Mouse (Mus musculus) lung, adult 18-20 months (tissue): Measurements from ENCODE around the gene Brpf1.

Source experiments
- DNase-seq, 2 experiments: peaks; one replicate each; pipeline ENCODE4 v3.0.0; 2022; ENCODE audit warnings: mixed read lengths in 2 of 2

Gene Brpf1

GRCm38 (mm10) chr6:113306986-113307349 lies at the start of gene Brpf1:
TSS of gene Brpf1 (plus strand) at chr6:113307137.
- no peak for DNase-seq

- no peak for DNase-seq
These were observed 45.6 kb upstream of the Brpf1 start for GRCm38 (mm10) chr6:113261174-113261858.

- DNase-seq, result no peak
These were observed 43.4 kb upstream of the Brpf1 start for GRCm38 (mm10) chr6:113263531-113263930.

- DNase-seq, result no peak
These were observed 42.5 kb upstream of the Brpf1 start for GRCm38 (mm10) chr6:113264429-113264828.

GRCm38 (mm10) chr6:113266996-113267655 lies 39.8 kb upstream of the Brpf1 start:
- no peak for DNase-seq

GRCm38 (mm10) chr6:113267988-113268387 lies 38.9 kb upstream of the Brpf1 start:
- DNase-seq, result no peak

GRCm38 (mm10) chr6:113272365-113272764 lies 34.6 kb upstream of the Brpf1 start:
- DNase-seq, result no peak

GRCm38 (mm10) chr6:113276846-113277245 lies 30.1 kb upstream of the Brpf1 start:
- no peak for DNase-seq

- no peak for DNase-seq
These were observed 25.3 kb upstream of the Brpf1 start for GRCm38 (mm10) chr6:113281676-113282075.

GRCm38 (mm10) chr6:113282101-113282802 lies 24.7 kb upstream of the Brpf1 start, which contains the start of gene Cpne9:
TSS of gene Cpne9 (plus strand) at chr6:113282307.
- no peak for DNase-seq

GRCm38 (mm10) chr6:113282969-113283368 lies 24.0 kb upstream of the Brpf1 start:
- no peak for DNase-seq

GRCm38 (mm10) chr6:113283500-113283899 lies 23.4 kb upstream of the Brpf1 start:
- peak; percentile 20 to 45 for DNase-seq

GRCm38 (mm10) chr6:113284931-113285330 lies 22.0 kb upstream of the Brpf1 start:
- no peak for DNase-seq

GRCm38 (mm10) chr6:113286316-113286715 lies 20.6 kb upstream of the Brpf1 start:
- no peak for DNase-seq

GRCm38 (mm10) chr6:113287236-113287635 lies 19.7 kb upstream of the Brpf1 start:
- no peak for DNase-seq

GRCm38 (mm10) chr6:113289346-113289745 lies 17.6 kb upstream of the Brpf1 start:
- DNase-seq, result no peak

- no peak for DNase-seq
These were observed 16.6 kb upstream of the Brpf1 start for GRCm38 (mm10) chr6:113290346-113290745.

- no peak for DNase-seq
These were observed 14.0 kb upstream of the Brpf1 start for GRCm38 (mm10) chr6:113292938-113293337.

- DNase-seq, result no peak
These were observed 10.9 kb upstream of the Brpf1 start for GRCm38 (mm10) chr6:113296046-113296445.

GRCm38 (mm10) chr6:113296639-113297038 lies 10.3 kb upstream of the Brpf1 start:
- no peak for DNase-seq

GRCm38 (mm10) chr6:113301350-113301749 lies 5.6 kb upstream of the Brpf1 start:
- DNase-seq, result no peak

GRCm38 (mm10) chr6:113302258-113302657 lies 4.7 kb upstream of the Brpf1 start:
- peak in 1 of 2 experiments; percentile 17 for DNase-seq

GRCm38 (mm10) chr6:113306322-113306985 lies 483 bp upstream of the Brpf1 start:
- peak; percentile 100 for DNase-seq
